ENCODE assay signal across 29 mouse cellular contexts in genomic region chr1:37378095-37378494, GRCm38 (mm10).
"Had no signal": no experiment of that assay in that cellular context is flagged by ENCODE, and none has a peak within 500 bp of the region (broad histone marks: within the 10 kb centered on the region; RNA-seq: fewer than 3 reads in every experiment).

No protein-coding gene starts in this region.

- H3K4me3 ChIP-seq: limb, embryonic 10.5 days; limb, embryonic 12.5 days; limb, embryonic 13.5 days; limb, embryonic 15.5 days; liver, embryonic 12.5 days; liver, embryonic 13.5 days; liver, embryonic 15.5 days; lung, embryonic 15.5 days; megakaryocyte, embryonic 14.5 days; midbrain, embryonic 10.5 days; midbrain, embryonic 12.5 days; midbrain, embryonic 13.5 days; midbrain, embryonic 15.5 days; myocyte had no signal

- H3K27ac ChIP-seq: limb, embryonic 12.5 days; limb, embryonic 13.5 days; limb, embryonic 15.5 days; liver, embryonic 12.5 days; liver, embryonic 13.5 days; liver, embryonic 14.5 days; liver, embryonic 15.5 days; lung, embryonic 15.5 days; macrophage; midbrain, embryonic 10.5 days; midbrain, embryonic 12.5 days; midbrain, embryonic 13.5 days; midbrain, embryonic 15.5 days had no signal

- ATAC-seq: liver, embryonic 12.5 days; liver, postnatal 0 days; lung, postnatal 0 days; midbrain, embryonic 13.5 days; midbrain, embryonic 15.5 days; midbrain, embryonic 16.5 days had no signal

- DNase-seq: left cerebral cortex, postnatal 4 days; liver; liver, embryonic 13.5 days; liver, postnatal 0 days; lung, adult 18-20 months; lung, adult 2 months; lung, embryonic 14.5 days; lung, postnatal 10 days; lung, postnatal 14 days; lung, postnatal 36 days; lung, postnatal 4 days; midbrain, embryonic 14.5 days had no signal
